Mouse (Mus musculus) MEL (cell line): ENCODE data around the gene Olfr370. TPM values are rescaled to one million over a fixed set of nuclear protein-coding genes. Genes with fewer than 3 reads are reported as not detected.
A peak's percentile ranks its signal among the peaks of the same experiment; 100 is the strongest.

Source experiments
- DNase-seq: peaks from one replicate; pipeline ENCODE4 v3.0.0; 2011; ENCODE audit warnings: low read depth, low spot score
- H3K27ac ChIP-seq: 2 replicates; pipeline ENCODE4 v1.5.1; 2012; ENCODE audit warnings: low read depth, mild to moderate bottlenecking, control low read depth, low read length, moderate library complexity; ENCODE audit not compliant: control insufficient read depth
- H3K27me3 ChIP-seq, 2 experiments: fragments of 150-350 bp in 1 of 2; sonication (generic) in 1 of 2; 2 replicates each; pipeline ENCODE4 v1.6.1; 2012; ENCODE audit warnings: low read length in 2 of 2, mild to moderate bottlenecking in 2 of 2, improper control_type of control experiment in 1 of 2, moderate library complexity in 1 of 2; ENCODE audit not compliant: insufficient read depth in 2 of 2, control insufficient read depth in 1 of 2
- H3K36me3 ChIP-seq, 2 experiments: 2 replicates each; pipeline ENCODE4 v1.6.1; 2012 to 2014; ENCODE audit warnings: low read length in 2 of 2, improper control_type of control experiment in 1 of 2, inconsistent platforms in 1 of 2, mild to moderate bottlenecking in 1 of 2; ENCODE audit not compliant: insufficient read depth in 2 of 2, control insufficient read depth in 1 of 2
- H3K4me1 ChIP-seq, 2 experiments: fragments of 150-350 bp in 1 of 2; sonication (generic) in 1 of 2; 2 replicates each; pipeline ENCODE4 v1.6.1; 2012; ENCODE audit warnings: low read length in 2 of 2, improper control_type of control experiment in 1 of 2, mild to moderate bottlenecking in 1 of 2; ENCODE audit not compliant: insufficient read depth in 2 of 2, control insufficient read depth in 1 of 2
- H3K4me3 ChIP-seq, 2 experiments: fragments of 150-350 bp in 1 of 2; sonication (generic) in 1 of 2; 2 replicates each; pipeline ENCODE4 v1.5.1; 2012; ENCODE audit warnings: low read depth in 2 of 2, low read length in 2 of 2, mild to moderate bottlenecking in 2 of 2, moderate library complexity in 2 of 2, control low read depth in 1 of 2, improper control_type of control experiment in 1 of 2; ENCODE audit not compliant: control insufficient read depth in 1 of 2, insufficient read depth in 1 of 2
- H3K79me2 ChIP-seq: 2 replicates; pipeline ENCODE4 v1.6.1; 2012; ENCODE audit warnings: mild to moderate bottlenecking, low read length, moderate library complexity; ENCODE audit not compliant: control insufficient read depth, poor library complexity, insufficient read depth
- H3K9ac ChIP-seq: 2 replicates; pipeline ENCODE4 v1.6.1; 2012; ENCODE audit warnings: low read depth, mild to moderate bottlenecking, control low read depth, low read length, moderate library complexity; ENCODE audit not compliant: control insufficient read depth, poor library complexity, severe bottlenecking
- H3K9me3 ChIP-seq: fragments of 150-350 bp; sonication (generic); replicated peaks from 2 replicates; pipeline ENCODE4 v1.6.1; 2012; ENCODE audit warnings: mild to moderate bottlenecking, low read length, improper control_type of control experiment, moderate library complexity; ENCODE audit not compliant: insufficient read depth
- CHD2 ChIP-seq: IDR thresholded peaks from 2 replicates; pipeline ENCODE4 v1.6.1; 2011; ENCODE audit warnings: low read length, improper control_type of control experiment
- CTCF ChIP-seq, 3 experiments: IDR thresholded peaks in 2 of 3; conservative IDR thresholded peaks in 1 of 3; 2 replicates each; pipeline ENCODE4 v1.5.1; 2011 to 2012; ENCODE audit warnings: low read length in 3 of 3, low read depth in 2 of 3, mild to moderate bottlenecking in 2 of 3, improper control_type of control experiment in 1 of 3, inconsistent platforms in 1 of 3, mixed read lengths in 1 of 3, moderate library complexity in 1 of 3; ENCODE audit not compliant: control insufficient read depth in 1 of 3, insufficient read depth in 1 of 3, poor library complexity in 1 of 3, severe bottlenecking in 1 of 3
- E2F4 ChIP-seq: IDR thresholded peaks from 2 replicates; pipeline ENCODE4 v1.6.1; 2011; ENCODE audit warnings: low read depth, low read length, improper control_type of control experiment, borderline replicate concordance
- GABPA ChIP-seq: IDR thresholded peaks from 2 replicates; pipeline ENCODE4 v1.6.1; 2012; ENCODE audit warnings: low read depth, mild to moderate bottlenecking, inconsistent platforms, low read length, improper control_type of control experiment, moderate library complexity
- KAT2A ChIP-seq: conservative IDR thresholded peaks from 2 replicates; pipeline ENCODE4 v1.6.1; 2012; ENCODE audit warnings: low read depth, low read length, improper control_type of control experiment, inconsistent platforms
- MEF2A ChIP-seq: IDR thresholded peaks from 2 replicates; pipeline ENCODE4 v1.6.1; 2014; ENCODE audit warnings: low read depth, mild to moderate bottlenecking, inconsistent platforms, low read length, improper control_type of control experiment; ENCODE audit not compliant: poor library complexity, insufficient replicate concordance, severe bottlenecking; ENCODE audit errors: extremely low read depth
- MXI1 ChIP-seq: IDR thresholded peaks from 2 replicates; pipeline ENCODE4 v1.6.1; 2011; ENCODE audit warnings: mild to moderate bottlenecking, low read depth, low read length, improper control_type of control experiment
- MYB ChIP-seq: IDR thresholded peaks from 2 replicates; pipeline ENCODE4 v1.6.1; 2011; ENCODE audit warnings: mild to moderate bottlenecking, low read depth, low read length, improper control_type of control experiment
- MYC ChIP-seq: IDR thresholded peaks from 2 replicates; pipeline ENCODE4 v1.6.1; 2011; ENCODE audit warnings: low read depth, mild to moderate bottlenecking, low read length, improper control_type of control experiment, moderate library complexity
- POLR2A ChIP-seq, 2 experiments: IDR thresholded peaks; 2 replicates each; pipeline ENCODE4 v1.6.1; 2011 to 2012; ENCODE audit warnings: low read length in 2 of 2, mild to moderate bottlenecking in 2 of 2, control low read depth in 1 of 2, improper control_type of control experiment in 1 of 2, low read depth in 1 of 2, moderate library complexity in 1 of 2; ENCODE audit not compliant: control insufficient read depth in 1 of 2, insufficient read depth in 1 of 2, poor library complexity in 1 of 2
- POLR2AphosphoS2 ChIP-seq: IDR thresholded peaks from 2 replicates; pipeline ENCODE4 v1.6.1; 2011; ENCODE audit warnings: low read length, improper control_type of control experiment
- POLR2AphosphoS5 ChIP-seq: IDR thresholded peaks from 2 replicates; pipeline ENCODE4 v1.6.1; 2012; ENCODE audit warnings: low read depth, borderline replicate concordance, mild to moderate bottlenecking, inconsistent platforms, low read length, moderate library complexity, mixed read lengths
- RAD21 ChIP-seq: IDR thresholded peaks from 2 replicates; pipeline ENCODE4 v1.6.1; 2011; ENCODE audit warnings: mild to moderate bottlenecking, low read depth, low read length, improper control_type of control experiment
- RCOR1 ChIP-seq: IDR thresholded peaks from 2 replicates; pipeline ENCODE4 v1.6.1; 2012; ENCODE audit warnings: low read depth, mild to moderate bottlenecking, inconsistent platforms, low read length, improper control_type of control experiment
- SIN3A ChIP-seq: IDR thresholded peaks from 2 replicates; pipeline ENCODE4 v1.6.1; 2012; ENCODE audit warnings: low read length, improper control_type of control experiment, inconsistent platforms
- SMC3 ChIP-seq: IDR thresholded peaks from 2 replicates; pipeline ENCODE4 v1.6.1; 2011; ENCODE audit warnings: low read depth, low read length, improper control_type of control experiment
- TAL1 ChIP-seq: IDR thresholded peaks from 2 replicates; pipeline ENCODE4 v1.6.1; 2012; ENCODE audit warnings: mild to moderate bottlenecking, inconsistent platforms, low read length, moderate library complexity, mixed read lengths
- TBP ChIP-seq: IDR thresholded peaks from 2 replicates; pipeline ENCODE4 v1.8.0; 2011; ENCODE audit warnings: low read depth, low read length, improper control_type of control experiment
- TCF12 ChIP-seq: IDR thresholded peaks from 2 replicates; pipeline ENCODE4 v1.6.1; 2014; ENCODE audit warnings: low read depth, mild to moderate bottlenecking, inconsistent platforms, low read length, improper control_type of control experiment, moderate library complexity
- UBTF ChIP-seq: IDR thresholded peaks from 2 replicates; pipeline ENCODE4 v1.6.1; 2012; ENCODE audit warnings: low read depth, mild to moderate bottlenecking, inconsistent platforms, low read length, improper control_type of control experiment, moderate library complexity, borderline replicate concordance; ENCODE audit not compliant: insufficient read depth
- ZMIZ1 ChIP-seq: IDR thresholded peaks from 2 replicates; pipeline ENCODE4 v1.6.1; 2012; ENCODE audit warnings: low read depth, mild to moderate bottlenecking, inconsistent platforms, low read length, improper control_type of control experiment, moderate library complexity
- polyA plus RNA-seq, 2 experiments: library from polyadenylated mRNA; stranded (reverse) in 1 of 2; unstranded in 1 of 2; fragments of >175 nt in 1 of 2; fragments of >200 nt in 1 of 2; gene quantifications; 2 replicates each; pipeline versions ENCODE4 v1.2.1 to v1.2.4; 2012; ENCODE audit warnings: low replicate concordance in 2 of 2, low read depth in 1 of 2; ENCODE audit not compliant: insufficient read length in 2 of 2, insufficient read depth in 1 of 2, missing spikeins in 1 of 2
- total RNA-seq: library from RNA; depleted of rRNA; stranded (reverse); fragments of 300-350 nt; gene quantifications from 2 replicates; pipeline ENCODE4 v1.2.3, GENCODE M21; 2012

Gene Olfr370
- total and polyA plus RNA-seq, 3 experiments, result 0.26 TPM; not detected in 2

GRCm38 (mm10) chr8:83566469-83567395 lies 31.2 kb downstream of the Olfr370 start, which contains the start of gene Ndufb7 (continued):
- peak; percentile 41; the same call in 1 of the 2 replicates for TF ChIP-seq TBP
- TF ChIP-seq GABPA, result no peak; the same call in 1 of the 2 replicates
- no peak for TF ChIP-seq MYC
- peak; percentile 62; the same call in 1 of the 2 replicates for TF ChIP-seq ZMIZ1
- TF ChIP-seq SIN3A, result peak; percentile 68
- no peak for TF ChIP-seq RAD21
- no peak for TF ChIP-seq TAL1
- TF ChIP-seq TCF12, result no peak
- no peak for TF ChIP-seq POLR2AphosphoS2
- no peak for TF ChIP-seq E2F4
- TF ChIP-seq RCOR1, result no peak
- no peak for TF ChIP-seq POLR2AphosphoS5
- TF ChIP-seq UBTF, result no peak
- TF ChIP-seq KAT2A, result peak; percentile 74
- peak; percentile 26 to 62 (median 43); a peak in 5 of 6 replicates for TF ChIP-seq CTCF (IDR thresholded peaks at IDR 0.05 in 2 of 3, conservative IDR thresholded peaks at IDR 0.05 in 1 of 3; ENCODE audit: control insufficient read depth in 1 of 3, insufficient read depth in 1 of 3, low read depth in 2 of 3, low read length in 3 of 3, poor library complexity in 1 of 3, severe bottlenecking in 1 of 3)
- peak; percentile 31; the same call in 1 of the 2 replicates for TF ChIP-seq MXI1

DNA sequence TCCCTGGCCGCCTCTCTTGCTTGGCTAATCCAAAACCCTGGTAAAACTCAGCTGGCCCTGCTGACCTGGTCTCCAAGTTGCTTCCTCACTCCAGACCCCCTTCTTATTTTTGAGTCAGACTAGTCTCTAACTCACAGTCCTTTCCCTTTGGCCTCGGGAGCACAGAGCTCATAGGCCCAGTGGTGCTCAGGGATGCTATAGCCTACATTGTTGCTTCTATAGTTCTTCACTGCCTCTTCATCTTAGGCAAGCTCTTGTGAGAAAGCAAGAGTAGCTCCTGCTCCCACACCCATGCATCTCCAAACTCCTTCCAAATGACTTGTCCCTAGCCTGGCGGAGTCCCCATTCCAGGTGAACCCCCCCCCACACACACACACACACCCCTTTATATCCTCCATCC lies 32.1 kb downstream of the Olfr370 start:
- H3K4me1 ChIP-seq, result peaks cover 0 to 4% of the 10 kb centered on the region in 2 experiments; a peak in 1 of 4 replicates

More for the DNA sequence above, 32.1 kb downstream of the Olfr370 start:
- H3K4me3 ChIP-seq, result peak overlapping the region; percentile 81 to 85
- TF ChIP-seq MEF2A (no peak), POLR2AphosphoS5 (no peak), TAL1 (no peak), MYB (no peak), RAD21 (no peak), SMC3 (no peak), CHD2 (no peak), CTCF (IDR thresholded peaks at IDR 0.05 in 2 of 3, conservative IDR thresholded peaks at IDR 0.05 in 1 of 3; ENCODE audit: control insufficient read depth in 1 of 3, insufficient read depth in 1 of 3, low read depth in 2 of 3, low read length in 3 of 3, poor library complexity in 1 of 3, severe bottlenecking in 1 of 3) (no peak), POLR2A (IDR thresholded peaks at IDR 0.05; ENCODE audit: control insufficient read depth in 1 of 2, insufficient read depth in 1 of 2, low read depth in 1 of 2, low read length in 2 of 2, poor library complexity in 1 of 2) (no peak)
- peak overlapping the region; percentile 93 for H3K9ac ChIP-seq
- H3K27me3 ChIP-seq, result no peaks in the 10 kb centered on the region
- H3K9me3 ChIP-seq, result no peaks in the 10 kb centered on the region
- no peak overlapping the region for H3K27ac ChIP-seq
- DNase-seq, result no peak
- peaks cover 13% of the 10 kb centered on the region for H3K79me2 ChIP-seq
- H3K36me3 ChIP-seq, result peaks cover 0 to 1% of the 10 kb centered on the region in 2 experiments; a peak in 1 of 4 replicates
